Mouse (Mus musculus) MEL (cell line): ENCODE measurements around the gene Zfp715. TPM values are rescaled to one million over a fixed set of nuclear protein-coding genes. Genes with fewer than 3 reads are reported as not detected.

Experiments
- DNase-seq: peaks from one replicate; pipeline ENCODE4 v3.0.0; 2011; ENCODE audit warnings: low read depth, low spot score
- H3K27ac ChIP-seq: 2 replicates; pipeline ENCODE4 v1.5.1; 2012; ENCODE audit warnings: low read depth, mild to moderate bottlenecking, control low read depth, low read length, moderate library complexity; ENCODE audit not compliant: control insufficient read depth
- H3K27me3 ChIP-seq, 2 experiments: fragments of 150-350 bp in 1 of 2; sonication (generic) in 1 of 2; 2 replicates each; pipeline ENCODE4 v1.6.1; 2012; ENCODE audit warnings: low read length in 2 of 2, mild to moderate bottlenecking in 2 of 2, improper control_type of control experiment in 1 of 2, moderate library complexity in 1 of 2; ENCODE audit not compliant: insufficient read depth in 2 of 2, control insufficient read depth in 1 of 2
- H3K36me3 ChIP-seq, 2 experiments: 2 replicates each; pipeline ENCODE4 v1.6.1; 2012 to 2014; ENCODE audit warnings: low read length in 2 of 2, improper control_type of control experiment in 1 of 2, inconsistent platforms in 1 of 2, mild to moderate bottlenecking in 1 of 2; ENCODE audit not compliant: insufficient read depth in 2 of 2, control insufficient read depth in 1 of 2
- H3K4me1 ChIP-seq, 2 experiments: fragments of 150-350 bp in 1 of 2; sonication (generic) in 1 of 2; 2 replicates each; pipeline ENCODE4 v1.6.1; 2012; ENCODE audit warnings: low read length in 2 of 2, improper control_type of control experiment in 1 of 2, mild to moderate bottlenecking in 1 of 2; ENCODE audit not compliant: insufficient read depth in 2 of 2, control insufficient read depth in 1 of 2
- H3K4me3 ChIP-seq, 2 experiments: fragments of 150-350 bp in 1 of 2; sonication (generic) in 1 of 2; 2 replicates each; pipeline ENCODE4 v1.5.1; 2012; ENCODE audit warnings: low read depth in 2 of 2, low read length in 2 of 2, mild to moderate bottlenecking in 2 of 2, moderate library complexity in 2 of 2, control low read depth in 1 of 2, improper control_type of control experiment in 1 of 2; ENCODE audit not compliant: control insufficient read depth in 1 of 2, insufficient read depth in 1 of 2
- H3K79me2 ChIP-seq: 2 replicates; pipeline ENCODE4 v1.6.1; 2012; ENCODE audit warnings: mild to moderate bottlenecking, low read length, moderate library complexity; ENCODE audit not compliant: control insufficient read depth, poor library complexity, insufficient read depth
- H3K9ac ChIP-seq: 2 replicates; pipeline ENCODE4 v1.6.1; 2012; ENCODE audit warnings: low read depth, mild to moderate bottlenecking, control low read depth, low read length, moderate library complexity; ENCODE audit not compliant: control insufficient read depth, poor library complexity, severe bottlenecking
- H3K9me3 ChIP-seq: fragments of 150-350 bp; sonication (generic); replicated peaks from 2 replicates; pipeline ENCODE4 v1.6.1; 2012; ENCODE audit warnings: mild to moderate bottlenecking, low read length, improper control_type of control experiment, moderate library complexity; ENCODE audit not compliant: insufficient read depth
- BHLHE40 ChIP-seq: IDR thresholded peaks from 2 replicates; pipeline ENCODE4 v1.6.1; 2012; ENCODE audit warnings: low read depth, mild to moderate bottlenecking, inconsistent platforms, low read length, improper control_type of control experiment, borderline replicate concordance
- CHD1 ChIP-seq: IDR thresholded peaks from 2 replicates; pipeline ENCODE4 v1.6.1; 2012; ENCODE audit warnings: low read depth, mild to moderate bottlenecking, inconsistent platforms, low read length, improper control_type of control experiment
- CHD2 ChIP-seq: IDR thresholded peaks from 2 replicates; pipeline ENCODE4 v1.6.1; 2011; ENCODE audit warnings: low read length, improper control_type of control experiment
- CTCF ChIP-seq, 3 experiments: IDR thresholded peaks in 2 of 3; conservative IDR thresholded peaks in 1 of 3; 2 replicates each; pipeline ENCODE4 v1.5.1; 2011 to 2012; ENCODE audit warnings: low read length in 3 of 3, low read depth in 2 of 3, mild to moderate bottlenecking in 2 of 3, improper control_type of control experiment in 1 of 3, inconsistent platforms in 1 of 3, mixed read lengths in 1 of 3, moderate library complexity in 1 of 3; ENCODE audit not compliant: control insufficient read depth in 1 of 3, insufficient read depth in 1 of 3, poor library complexity in 1 of 3, severe bottlenecking in 1 of 3
- ELF1 ChIP-seq: IDR thresholded peaks from 2 replicates; pipeline ENCODE4 v1.6.1; 2014; ENCODE audit warnings: low read depth, mild to moderate bottlenecking, inconsistent platforms, low read length, improper control_type of control experiment, moderate library complexity
- ETS1 ChIP-seq: IDR thresholded peaks from 2 replicates; pipeline ENCODE4 v1.6.1; 2012; ENCODE audit warnings: low read depth, mild to moderate bottlenecking, inconsistent platforms, low read length, improper control_type of control experiment, moderate library complexity
- HCFC1 ChIP-seq: IDR thresholded peaks from 2 replicates; pipeline ENCODE4 v1.6.1; 2012; ENCODE audit warnings: low read depth, mild to moderate bottlenecking, inconsistent platforms, low read length, improper control_type of control experiment, moderate library complexity
- KAT2A ChIP-seq: conservative IDR thresholded peaks from 2 replicates; pipeline ENCODE4 v1.6.1; 2012; ENCODE audit warnings: low read depth, low read length, improper control_type of control experiment, inconsistent platforms
- MAFK ChIP-seq: IDR thresholded peaks from 2 replicates; pipeline ENCODE4 v1.6.1; 2011; ENCODE audit warnings: low read depth, mild to moderate bottlenecking, low read length, improper control_type of control experiment, borderline replicate concordance
- MAZ ChIP-seq: IDR thresholded peaks from 2 replicates; pipeline ENCODE4 v1.6.1; 2012; ENCODE audit warnings: low read depth, mild to moderate bottlenecking, inconsistent platforms, low read length, improper control_type of control experiment
- MEF2A ChIP-seq: IDR thresholded peaks from 2 replicates; pipeline ENCODE4 v1.6.1; 2014; ENCODE audit warnings: low read depth, mild to moderate bottlenecking, inconsistent platforms, low read length, improper control_type of control experiment; ENCODE audit not compliant: poor library complexity, insufficient replicate concordance, severe bottlenecking; ENCODE audit errors: extremely low read depth
- MYB ChIP-seq: IDR thresholded peaks from 2 replicates; pipeline ENCODE4 v1.6.1; 2011; ENCODE audit warnings: mild to moderate bottlenecking, low read depth, low read length, improper control_type of control experiment
- NRF1 ChIP-seq: IDR thresholded peaks from 2 replicates; pipeline ENCODE4 v1.6.1; 2014; ENCODE audit warnings: low read depth, mild to moderate bottlenecking, inconsistent platforms, low read length, improper control_type of control experiment, moderate library complexity; ENCODE audit not compliant: poor library complexity, insufficient read depth, severe bottlenecking
- POLR2AphosphoS5 ChIP-seq: IDR thresholded peaks from 2 replicates; pipeline ENCODE4 v1.6.1; 2012; ENCODE audit warnings: low read depth, borderline replicate concordance, mild to moderate bottlenecking, inconsistent platforms, low read length, moderate library complexity, mixed read lengths
- RAD21 ChIP-seq: IDR thresholded peaks from 2 replicates; pipeline ENCODE4 v1.6.1; 2011; ENCODE audit warnings: mild to moderate bottlenecking, low read depth, low read length, improper control_type of control experiment
- RCOR1 ChIP-seq: IDR thresholded peaks from 2 replicates; pipeline ENCODE4 v1.6.1; 2012; ENCODE audit warnings: low read depth, mild to moderate bottlenecking, inconsistent platforms, low read length, improper control_type of control experiment
- SIN3A ChIP-seq: IDR thresholded peaks from 2 replicates; pipeline ENCODE4 v1.6.1; 2012; ENCODE audit warnings: low read length, improper control_type of control experiment, inconsistent platforms
- TBP ChIP-seq: IDR thresholded peaks from 2 replicates; pipeline ENCODE4 v1.8.0; 2011; ENCODE audit warnings: low read depth, low read length, improper control_type of control experiment
- TCF12 ChIP-seq: IDR thresholded peaks from 2 replicates; pipeline ENCODE4 v1.6.1; 2014; ENCODE audit warnings: low read depth, mild to moderate bottlenecking, inconsistent platforms, low read length, improper control_type of control experiment, moderate library complexity
- USF1 ChIP-seq: IDR thresholded peaks from 2 replicates; pipeline ENCODE4 v1.6.1; 2014; ENCODE audit warnings: low read depth, mild to moderate bottlenecking, inconsistent platforms, low read length, improper control_type of control experiment, moderate library complexity
- USF2 ChIP-seq, 2 experiments: IDR thresholded peaks; 2 replicates each; pipeline ENCODE4 v1.6.1; 2011 to 2012; ENCODE audit warnings: improper control_type of control experiment in 2 of 2, low read length in 2 of 2, borderline replicate concordance in 1 of 2, inconsistent platforms in 1 of 2, low read depth in 1 of 2, mild to moderate bottlenecking in 1 of 2; ENCODE audit not compliant: insufficient read depth in 1 of 2
- ZKSCAN1 ChIP-seq: IDR thresholded peaks from 2 replicates; pipeline ENCODE4 v1.6.1; 2012; ENCODE audit warnings: low read depth, mild to moderate bottlenecking, inconsistent platforms, low read length, improper control_type of control experiment, moderate library complexity
- ZMIZ1 ChIP-seq: IDR thresholded peaks from 2 replicates; pipeline ENCODE4 v1.6.1; 2012; ENCODE audit warnings: low read depth, mild to moderate bottlenecking, inconsistent platforms, low read length, improper control_type of control experiment, moderate library complexity
- polyA plus RNA-seq, 2 experiments: library from polyadenylated mRNA; stranded (reverse) in 1 of 2; unstranded in 1 of 2; fragments of >175 nt in 1 of 2; fragments of >200 nt in 1 of 2; gene quantifications; 2 replicates each; pipeline versions ENCODE4 v1.2.1 to v1.2.4; 2012; ENCODE audit warnings: low replicate concordance in 2 of 2, low read depth in 1 of 2; ENCODE audit not compliant: insufficient read length in 2 of 2, insufficient read depth in 1 of 2, missing spikeins in 1 of 2
- total RNA-seq: library from RNA; depleted of rRNA; stranded (reverse); fragments of 300-350 nt; gene quantifications from 2 replicates; pipeline ENCODE4 v1.2.3, GENCODE M21; 2012

The Zfp715 gene
- total and polyA plus RNA-seq, 3 experiments = 8.3 to 11.7 TPM; not detected in 1

GRCm38 (mm10) chr7:43312386-43313012 lies 595 bp downstream of the Zfp715 start:
- TF ChIP-seq POLR2AphosphoS5 (no peak), MYB (no peak), HCFC1 (no peak), ZMIZ1 (no peak), ETS1 (no peak), MAZ (no peak; the same call in 1 of the 2 replicates), BHLHE40 (no peak), CTCF (IDR thresholded peaks at IDR 0.05 in 2 of 3, conservative IDR thresholded peaks at IDR 0.05 in 1 of 3; ENCODE audit: control insufficient read depth in 1 of 3, insufficient read depth in 1 of 3, low read depth in 2 of 3, low read length in 3 of 3, poor library complexity in 1 of 3, severe bottlenecking in 1 of 3) (no peak), NRF1 (no peak), MAFK (no peak), USF1 (no peak), KAT2A (no peak), RCOR1 (no peak)
- H3K27me3 ChIP-seq = no peaks in the 10 kb centered on the region
- peak overlapping the region; percentile 74 for H3K27ac ChIP-seq
- no peak for DNase-seq
- peak overlapping the region; percentile 81 for H3K9ac ChIP-seq
- peaks cover 8 to 26% of the 10 kb centered on the region in 2 experiments; a peak in 3 of 4 replicates for H3K36me3 ChIP-seq
- peaks cover 0 to 20% of the 10 kb centered on the region in 2 experiments; a peak in 3 of 4 replicates for H3K4me1 ChIP-seq
- peak overlapping the region; percentile 73 to 96 for H3K4me3 ChIP-seq
- peaks cover 20% of the 10 kb centered on the region for H3K79me2 ChIP-seq
- no peaks in the 10 kb centered on the region for H3K9me3 ChIP-seq

GRCm38 (mm10) chr7:43311632-43312031 lies 1.5 kb downstream of the Zfp715 start:
- Histone ChIP-seq H3K79me2 (peaks cover 20% of the 10 kb centered on the region), H3K9ac (no peak overlapping the region), H3K27me3 (no peaks in the 10 kb centered on the region), H3K36me3 (peaks cover 8 to 29% of the 10 kb centered on the region in 2 experiments; a peak in 3 of 4 replicates), H3K4me3 (no peak overlapping the region), H3K27ac (no peak overlapping the region), H3K4me1 (peaks cover 0 to 20% of the 10 kb centered on the region in 2 experiments; a peak in 3 of 4 replicates), H3K9me3 (no peaks in the 10 kb centered on the region)
- no peak for DNase-seq
- no peak for TF ChIP-seq MEF2A
- no peak for TF ChIP-seq USF2 (IDR thresholded peaks at IDR 0.05; ENCODE audit: borderline replicate concordance in 1 of 2, insufficient read depth in 1 of 2, low read depth in 1 of 2, low read length in 2 of 2)
- no peak for TF ChIP-seq CHD2
- no peak for TF ChIP-seq POLR2AphosphoS5
- no peak for TF ChIP-seq CHD1
- no peak for TF ChIP-seq ELF1
- no peak for TF ChIP-seq ZKSCAN1
- TF ChIP-seq ZMIZ1 = no peak
- TF ChIP-seq SIN3A = no peak
- TF ChIP-seq NRF1 = no peak
- no peak for TF ChIP-seq TBP
- no peak for TF ChIP-seq RAD21
- no peak for TF ChIP-seq TCF12
